Mouse (Mus musculus): Measurements from ENCODE around the gene Flnb. TPM values are rescaled to one million over a fixed set of nuclear protein-coding genes. Genes with fewer than 3 reads are reported as not detected.

Gene Flnb
- polyA plus RNA-seq, 1 experiment from 2014 or later, result 14.4 TPM

GRCm38 (mm10) chr14:7943801-7944135, 126.0 kb downstream of the Flnb start:
- H3K4me3 ChIP-seq (ENCODE audit: low read depth, low read length), result no peak overlapping the region
- no peaks in the 10 kb centered on the region for H3K9me3 ChIP-seq (ENCODE audit: control insufficient read depth, low read length)
- H3K27ac ChIP-seq (ENCODE audit: low read depth, low read length), result no peak overlapping the region
- no peaks in the 10 kb centered on the region for H3K27me3 ChIP-seq (ENCODE audit: control insufficient read depth, insufficient read depth, low read length)
- H3K4me2 ChIP-seq (ENCODE audit: low read depth), result no peak overlapping the region
- 82% methylated on average over 3 of the region's 3 CpGs for WGBS
- H3K36me3 ChIP-seq (ENCODE audit: control insufficient read depth, insufficient read depth, low read length), result peaks cover 2% of the 10 kb centered on the region
- no peaks in the 10 kb centered on the region for H3K4me1 ChIP-seq (ENCODE audit: control insufficient read depth, insufficient read depth, low read length)
- ATAC-seq (ENCODE audit: insufficient read depth, low FRiP score, low TSS enrichment) (no peak), DNase-seq (ENCODE audit: low spot score) (no peak)
- no peak overlapping the region for H3K9ac ChIP-seq (ENCODE audit: low read length)

- Histone ChIP-seq H3K27ac (ENCODE audit: low read depth, low read length) (no peak overlapping the region), H3K9ac (ENCODE audit: low read length) (no peak overlapping the region), H3K4me1 (ENCODE audit: control insufficient read depth, insufficient read depth, low read length) (no peaks in the 10 kb centered on the region), H3K9me3 (ENCODE audit: control insufficient read depth, low read length) (no peaks in the 10 kb centered on the region), H3K27me3 (ENCODE audit: control insufficient read depth, insufficient read depth, low read length) (no peaks in the 10 kb centered on the region), H3K4me3 (ENCODE audit: low read depth, low read length) (no peak overlapping the region), H3K36me3 (ENCODE audit: control insufficient read depth, insufficient read depth, low read length) (peaks cover 2% of the 10 kb centered on the region), H3K4me2 (ENCODE audit: low read depth) (no peak overlapping the region)
- 53% methylated on average over 8 of the region's 8 CpGs for WGBS
- no peak for DNase-seq (ENCODE audit: low spot score)
- no peak for ATAC-seq (ENCODE audit: insufficient read depth, low FRiP score, low TSS enrichment)
Measured at GRCm38 (mm10) chr14:7944349-7945039, 126.7 kb downstream of the Flnb start.

- ATAC-seq (ENCODE audit: insufficient read depth, low FRiP score, low TSS enrichment), result no peak
- H3K36me3 ChIP-seq (ENCODE audit: control insufficient read depth, insufficient read depth, low read length), result peaks cover 2% of the 10 kb centered on the region
- 82% methylated on average over 5 of the region's 5 CpGs for WGBS
Measured at GRCm38 (mm10) chr14:7945261-7945660, 127.5 kb downstream of the Flnb start.

GRCm38 (mm10) chr14:7951234-7951633, 133.5 kb downstream of the Flnb start:
- H3K36me3 ChIP-seq (ENCODE audit: control insufficient read depth, insufficient read depth, low read length), result peaks cover 2% of the 10 kb centered on the region; the same call in 1 of the 2 replicates
- no peak for ATAC-seq (ENCODE audit: insufficient read depth, low FRiP score, low TSS enrichment)
- no peak overlapping the region for H3K27ac ChIP-seq (ENCODE audit: low read depth, low read length)
- H3K4me3 ChIP-seq (ENCODE audit: low read depth, low read length), result no peak overlapping the region
- H3K27me3 ChIP-seq (ENCODE audit: control insufficient read depth, insufficient read depth, low read length), result no peaks in the 10 kb centered on the region
- H3K9me3 ChIP-seq (ENCODE audit: control insufficient read depth, low read length), result no peaks in the 10 kb centered on the region
- no peak overlapping the region for H3K4me2 ChIP-seq (ENCODE audit: low read depth)
- DNase-seq (ENCODE audit: low spot score), result no peak
- no peaks in the 10 kb centered on the region for H3K4me1 ChIP-seq (ENCODE audit: control insufficient read depth, insufficient read depth, low read length)
- no peak overlapping the region for H3K9ac ChIP-seq (ENCODE audit: low read length)
- WGBS, result 90% methylated on average over 9 of the region's 9 CpGs

More at GRCm38 (mm10) chr14:7945261-7945660, 127.5 kb downstream of the Flnb start:
- H3K27me3 ChIP-seq (ENCODE audit: control insufficient read depth, insufficient read depth, low read length), result no peaks in the 10 kb centered on the region
- no peak for DNase-seq (ENCODE audit: low spot score)
- no peak overlapping the region for H3K4me2 ChIP-seq (ENCODE audit: low read depth)
- H3K4me1 ChIP-seq (ENCODE audit: control insufficient read depth, insufficient read depth, low read length), result no peaks in the 10 kb centered on the region
- H3K4me3 ChIP-seq (ENCODE audit: low read depth, low read length), result no peak overlapping the region
- no peaks in the 10 kb centered on the region for H3K9me3 ChIP-seq (ENCODE audit: control insufficient read depth, low read length)
- H3K27ac ChIP-seq (ENCODE audit: low read depth, low read length), result no peak overlapping the region
- H3K9ac ChIP-seq (ENCODE audit: low read length), result no peak overlapping the region

- 33% methylated on average over 12 of the region's 12 CpGs for WGBS
- no peak for DNase-seq (ENCODE audit: low spot score)
- Histone ChIP-seq H3K4me3 (ENCODE audit: low read depth, low read length) (no peak overlapping the region), H3K36me3 (ENCODE audit: control insufficient read depth, insufficient read depth, low read length) (0 out of 2 replicates have a peak, but pooled peaks cover 2% of the 10 kb centered on the region), H3K4me1 (ENCODE audit: control insufficient read depth, insufficient read depth, low read length) (no peaks in the 10 kb centered on the region; the same call in 1 of the 2 replicates), H3K27ac (ENCODE audit: low read depth, low read length) (no peak overlapping the region), H3K4me2 (ENCODE audit: low read depth) (no peak overlapping the region), H3K27me3 (ENCODE audit: control insufficient read depth, insufficient read depth, low read length) (no peaks in the 10 kb centered on the region), H3K9me3 (ENCODE audit: control insufficient read depth, low read length) (no peaks in the 10 kb centered on the region), H3K9ac (ENCODE audit: low read length) (no peak overlapping the region)
- no peak for ATAC-seq (ENCODE audit: insufficient read depth, low FRiP score, low TSS enrichment)
Measured at GRCm38 (mm10) chr14:7952610-7953254, 135.0 kb downstream of the Flnb start.

- no peak overlapping the region for H3K27ac ChIP-seq (ENCODE audit: low read depth, low read length)
- no peak overlapping the region for H3K4me2 ChIP-seq (ENCODE audit: low read depth)
- DNase-seq (ENCODE audit: low spot score) (no peak), ATAC-seq (ENCODE audit: insufficient read depth, low FRiP score, low TSS enrichment) (no peak)
- H3K27me3 ChIP-seq (ENCODE audit: control insufficient read depth, insufficient read depth, low read length), result no peaks in the 10 kb centered on the region
- 26% methylated on average over 6 of the region's 6 CpGs for WGBS
- H3K4me1 ChIP-seq (ENCODE audit: control insufficient read depth, insufficient read depth, low read length), result no peaks in the 10 kb centered on the region; the same call in 1 of the 2 replicates
- H3K36me3 ChIP-seq (ENCODE audit: control insufficient read depth, insufficient read depth, low read length), result no peaks in the 10 kb centered on the region
- H3K9me3 ChIP-seq (ENCODE audit: control insufficient read depth, low read length), result no peaks in the 10 kb centered on the region
- H3K9ac ChIP-seq (ENCODE audit: low read length), result no peak overlapping the region
- H3K4me3 ChIP-seq (ENCODE audit: low read depth, low read length), result no peak overlapping the region
Measured at GRCm38 (mm10) chr14:7954071-7954471, 136.3 kb downstream of the Flnb start.

- ATAC-seq (ENCODE audit: insufficient read depth, low FRiP score, low TSS enrichment), result no peak
- WGBS, result 83% methylated on average over 10 of the region's 10 CpGs
- Histone ChIP-seq H3K4me3 (ENCODE audit: low read depth, low read length) (no peak overlapping the region), H3K9ac (ENCODE audit: low read length) (no peak overlapping the region), H3K4me2 (ENCODE audit: low read depth) (no peak overlapping the region), H3K9me3 (ENCODE audit: control insufficient read depth, low read length) (no peaks in the 10 kb centered on the region), H3K27ac (ENCODE audit: low read depth, low read length) (no peak overlapping the region), H3K4me1 (ENCODE audit: control insufficient read depth, insufficient read depth, low read length) (no peaks in the 10 kb centered on the region; the same call in 1 of the 2 replicates), H3K27me3 (ENCODE audit: control insufficient read depth, insufficient read depth, low read length) (no peaks in the 10 kb centered on the region), H3K36me3 (ENCODE audit: control insufficient read depth, insufficient read depth, low read length) (no peaks in the 10 kb centered on the region)
- no peak for DNase-seq (ENCODE audit: low spot score)
Measured at GRCm38 (mm10) chr14:7956427-7956826, 138.7 kb downstream of the Flnb start.

GRCm38 (mm10) chr14:7957049-7957448, 139.3 kb downstream of the Flnb start, which contains the start of gene Gm45521:
TSS of gene Gm45521 (plus strand) at chr14:7957288.
- H3K36me3 ChIP-seq (ENCODE audit: control insufficient read depth, insufficient read depth, low read length), result no peaks in the 10 kb centered on the region
- ATAC-seq (ENCODE audit: insufficient read depth, low FRiP score, low TSS enrichment), result peak; percentile 56
- DNase-seq (ENCODE audit: low spot score), result no peak
- no peak within 1 kb of the TSS for H3K27ac ChIP-seq (ENCODE audit: low read depth, low read length)
- H3K9ac ChIP-seq (ENCODE audit: low read length), result no peak within 1 kb of the TSS
- no peak within 1 kb of the TSS for H3K4me2 ChIP-seq (ENCODE audit: low read depth)
- no peaks in the 10 kb centered on the region for H3K9me3 ChIP-seq (ENCODE audit: control insufficient read depth, low read length)
- no peaks in the 10 kb centered on the region for H3K27me3 ChIP-seq (ENCODE audit: control insufficient read depth, insufficient read depth, low read length)
- no peaks in the 10 kb centered on the region; the same call in 1 of the 2 replicates for H3K4me1 ChIP-seq (ENCODE audit: control insufficient read depth, insufficient read depth, low read length)
- WGBS, result 45% methylated on average over 9 of the region's 9 CpGs
- H3K4me3 ChIP-seq (ENCODE audit: low read depth, low read length), result no peak within 1 kb of the TSS

- Histone ChIP-seq H3K9me3 (ENCODE audit: control insufficient read depth, low read length) (no peaks in the 10 kb centered on the region), H3K4me3 (ENCODE audit: low read depth, low read length) (no peak overlapping the region), H3K4me2 (ENCODE audit: low read depth) (no peak overlapping the region), H3K9ac (ENCODE audit: low read length) (no peak overlapping the region), H3K27me3 (ENCODE audit: control insufficient read depth, insufficient read depth, low read length) (no peaks in the 10 kb centered on the region), H3K36me3 (ENCODE audit: control insufficient read depth, insufficient read depth, low read length) (no peaks in the 10 kb centered on the region), H3K4me1 (ENCODE audit: control insufficient read depth, insufficient read depth, low read length) (no peaks in the 10 kb centered on the region; the same call in 1 of the 2 replicates), H3K27ac (ENCODE audit: low read depth, low read length) (no peak overlapping the region)
- 55% methylated on average over 11 of the region's 11 CpGs for WGBS
- DNase-seq (ENCODE audit: low spot score), result peak; percentile 47
- no peak for ATAC-seq (ENCODE audit: insufficient read depth, low FRiP score, low TSS enrichment)
Measured at GRCm38 (mm10) chr14:7960616-7961015, 142.9 kb downstream of the Flnb start.

Measured in neural tube, embryonic 11.5 days (tissue).